ENCODE assay signal across 9 mouse cellular contexts in the genomic region with DNA sequence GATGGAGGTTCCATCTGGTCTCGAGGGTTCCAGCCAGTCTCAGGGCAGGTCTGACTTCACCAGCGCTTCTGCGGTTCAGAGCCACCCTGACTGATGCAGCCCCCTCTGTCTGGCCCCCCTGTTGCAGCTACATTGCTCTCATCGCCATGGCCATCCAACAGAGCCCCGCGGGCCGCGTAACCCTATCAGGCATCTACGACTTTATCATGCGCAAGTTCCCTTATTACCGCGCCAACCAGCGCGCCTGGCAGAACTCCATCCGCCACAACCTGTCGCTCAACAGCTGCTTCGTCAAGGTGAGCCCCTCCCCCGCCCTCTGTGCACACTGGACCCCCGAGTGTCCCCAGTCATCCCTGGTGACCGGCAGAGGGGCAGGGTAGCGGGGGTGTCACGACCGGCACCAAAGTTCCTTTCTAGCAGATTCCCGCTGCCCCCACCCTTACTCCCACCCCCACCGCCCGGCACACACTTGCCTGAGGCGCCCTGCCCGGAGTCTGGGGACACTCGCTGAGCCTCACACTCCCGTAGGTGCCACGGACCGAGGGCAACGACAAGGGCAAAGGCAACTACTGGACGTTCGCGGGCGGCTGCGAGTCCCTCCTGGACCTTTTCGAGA. TPM values are rescaled to one million over a fixed set of nuclear protein-coding genes. Genes with fewer than 3 reads are reported as not detected.
DNase-seq lines count a peak whose midpoint lies in the region; ATAC-seq lines count a peak whose summit lies in the region.
"Had no signal": no experiment of that assay in that cellular context is flagged by ENCODE, and none has a peak within 500 bp of the region (broad histone marks: within the 10 kb centered on the region; RNA-seq: fewer than 3 reads in every experiment).

No protein-coding gene starts in this region.

- H3K9ac ChIP-seq in hindbrain, embryonic 14.5 days, result no peak overlapping the region
- no peak overlapping the region for H3K9ac ChIP-seq in midbrain, embryonic 13.5 days (replicated peaks)

- H3K36me3 ChIP-seq in heart, embryonic 10.5 days, result no peaks in the 10 kb centered on the region
- no peaks in the 10 kb centered on the region for H3K36me3 ChIP-seq in hindbrain, embryonic 14.5 days (replicated peaks; ENCODE audit: control insufficient read depth, insufficient read depth)
- no peaks in the 10 kb centered on the region for H3K36me3 ChIP-seq in midbrain, embryonic 13.5 days

- peaks cover 82% of the 10 kb centered on the region for H3K27me3 ChIP-seq in heart, embryonic 10.5 days (ENCODE audit: insufficient read depth, poor library complexity, severe bottlenecking)
- H3K27me3 ChIP-seq in hindbrain, embryonic 14.5 days (ENCODE audit: control insufficient read depth, insufficient read depth, low read length), result peaks cover 50% of the 10 kb centered on the region
- peaks cover 56% of the 10 kb centered on the region for H3K27me3 ChIP-seq in midbrain, embryonic 13.5 days

- peak overlapping the region; percentile 57 for H3K4me3 ChIP-seq in heart, embryonic 10.5 days
- H3K4me3 ChIP-seq in hindbrain, embryonic 14.5 days (replicated peaks; ENCODE audit: low read length), result peak overlapping the region; percentile 21
- H3K4me3 ChIP-seq in midbrain, embryonic 13.5 days (replicated peaks), result peak overlapping the region; percentile 23

- H3K9me3 ChIP-seq in heart, embryonic 10.5 days, result peaks cover 3% of the 10 kb centered on the region; the same call in 1 of the 2 replicates
- H3K9me3 ChIP-seq in hindbrain, embryonic 14.5 days (ENCODE audit: control insufficient read depth, low read length), result no peaks in the 10 kb centered on the region
- H3K9me3 ChIP-seq in midbrain, embryonic 13.5 days, result no peaks in the 10 kb centered on the region

- H3K4me2 ChIP-seq in hindbrain, embryonic 14.5 days (replicated peaks), result peak overlapping the region; percentile 42
- peak overlapping the region; percentile 48 for H3K4me2 ChIP-seq in midbrain, embryonic 13.5 days (replicated peaks)

- peak overlapping the region; percentile 13; the same call in 1 of the 2 replicates for H3K27ac ChIP-seq in heart, embryonic 10.5 days
- no peak overlapping the region for H3K27ac ChIP-seq in hindbrain, embryonic 14.5 days
- H3K27ac ChIP-seq in midbrain, embryonic 13.5 days, result no peak overlapping the region

- ATAC-seq in hindbrain, embryonic 14.5 days (ENCODE audit: low FRiP score), result no peak
- no peak for ATAC-seq in midbrain, embryonic 13.5 days
- ATAC-seq in activated CD4-positive, CD25-positive, alpha-beta regulatory T cell, adult 4 months, result no peak

- WGBS in heart, embryonic 10.5 days, result 2% methylated on average over 39 of the region's 39 CpGs
- WGBS in hindbrain, embryonic 14.5 days, result 5% methylated on average over 34 of the region's 39 CpGs
- 6% methylated on average over 39 of the region's 39 CpGs for WGBS in midbrain, embryonic 13.5 days

- DNase-seq in heart, embryonic 10.5 days (ENCODE audit: low spot score), result no peak
- no peak for DNase-seq in heart, adult 8-10 months (ENCODE audit: low spot score)
- DNase-seq in embryo, embryonic 10 days (ENCODE audit: low spot score), result peak; percentile 34
- DNase-seq in hindbrain, embryonic 14.5 days (ENCODE audit: low spot score), result no peak
- no peak for DNase-seq in right cerebral cortex, postnatal 25 days
- no peak for DNase-seq in urinary bladder, adult 18-20 months (ENCODE audit: low spot score in 2 of 2)

- H3K4me1 ChIP-seq in heart, embryonic 10.5 days, result peaks cover 17% of the 10 kb centered on the region
- H3K4me1 ChIP-seq in hindbrain, embryonic 14.5 days (replicated peaks; ENCODE audit: control insufficient read depth, insufficient read depth, low read length), result peaks cover 7% of the 10 kb centered on the region; the same call in 1 of the 2 replicates
- H3K4me1 ChIP-seq in midbrain, embryonic 13.5 days (replicated peaks), result peaks cover 11% of the 10 kb centered on the region

RNA-seq across cellular contexts. Expression of gene Gm5294, which starts 0.9 kb away (rescaled TPM):
- polyA plus RNA-seq in heart, embryonic 10.5 days (2016; fragmentation: Nextera tagmentation; extraction: Ambion mirVana), result not detected in 2 replicates
- total RNA-seq in heart, adult 8-10 months (2022), result not detected
- polyA plus RNA-seq in hindbrain, embryonic 14.5 days (2014; fragmentation: Nextera tagmentation; extraction: Ambion mirVana), result 1.3 TPM in 1 of 2 replicates, not detected in the other
- not detected in 2 replicates for polyA plus RNA-seq in midbrain, embryonic 13.5 days (2015; fragmentation: Nextera tagmentation; extraction: Ambion mirVana)
- not detected for polyA plus RNA-seq in activated CD4-positive, CD25-positive, alpha-beta regulatory T cell, adult 4 months (2017; shearing (Covaris generic))
- total RNA-seq: neutrophil, adult 5-6 weeks had no signal
